Mouse (Mus musculus) spleen, adult 12 weeks (tissue): ENCODE results near the gene Tdp1.

ENCODE experiments used
- DNase-seq: peaks from one replicate; pipeline ENCODE4 v3.0.0; 2022; ENCODE audit warnings: low spot score

Gene Tdp1

GRCm38 (mm10) chr12:100001246-100001645 lies 116.9 kb downstream of the Tdp1 start:
- DNase-seq: no peak

GRCm38 (mm10) chr12:100001910-100002309 lies 117.6 kb downstream of the Tdp1 start:
- no peak for DNase-seq

GRCm38 (mm10) chr12:100002914-100003587 lies 118.7 kb downstream of the Tdp1 start:
- DNase-seq: no peak
